Mouse (Mus musculus): ENCODE results near the gene Atp5c1. TPM values are rescaled to one million over a fixed set of nuclear protein-coding genes. Genes with fewer than 3 reads are reported as not detected.

Gene Atp5c1
- polyA plus RNA-seq, 1 experiment from 2014 or later: 577 TPM

DNA sequence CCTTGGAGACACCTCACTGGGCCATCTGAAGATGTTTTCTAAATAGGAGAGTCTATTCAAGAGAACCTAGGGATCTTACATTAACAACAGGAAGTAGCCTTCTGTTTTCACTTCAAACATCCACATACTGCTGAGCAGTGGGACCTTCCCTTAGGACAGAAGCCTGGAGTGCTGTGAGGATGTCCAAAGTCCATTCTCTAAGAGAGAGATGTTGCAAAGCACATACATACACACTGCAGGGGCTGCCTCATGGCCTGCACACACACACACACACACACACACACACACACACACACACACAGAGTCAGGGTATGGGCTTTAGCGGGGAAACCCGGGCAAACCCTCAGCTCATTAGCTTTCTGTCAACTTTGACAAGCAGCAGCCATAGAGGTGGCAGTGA, 20.2 kb upstream of the Atp5c1 start:
- Histone ChIP-seq H3K4me3 (replicated peaks; ENCODE audit: low read depth, low read length) (no peak overlapping the region), H3K9me3 (ENCODE audit: control insufficient read depth, low read length) (no peaks in the 10 kb centered on the region), H3K4me2 (ENCODE audit: low read length) (no peak overlapping the region), H3K27me3 (ENCODE audit: control insufficient read depth, insufficient read depth, low read length) (no peaks in the 10 kb centered on the region), H3K9ac (replicated peaks; ENCODE audit: low read length) (no peak overlapping the region), H3K36me3 (ENCODE audit: control insufficient read depth, insufficient read depth, low read length) (no peaks in the 10 kb centered on the region), H3K27ac (replicated peaks; ENCODE audit: low read depth, low read length) (no peak overlapping the region), H3K4me1 (ENCODE audit: control insufficient read depth, insufficient read depth, low read length) (no peaks in the 10 kb centered on the region)
- no peak for DNase-seq
- no peak for ATAC-seq (ENCODE audit: low FRiP score, low TSS enrichment)
- 71% methylated on average over 2 of the region's 2 CpGs for WGBS

DNA sequence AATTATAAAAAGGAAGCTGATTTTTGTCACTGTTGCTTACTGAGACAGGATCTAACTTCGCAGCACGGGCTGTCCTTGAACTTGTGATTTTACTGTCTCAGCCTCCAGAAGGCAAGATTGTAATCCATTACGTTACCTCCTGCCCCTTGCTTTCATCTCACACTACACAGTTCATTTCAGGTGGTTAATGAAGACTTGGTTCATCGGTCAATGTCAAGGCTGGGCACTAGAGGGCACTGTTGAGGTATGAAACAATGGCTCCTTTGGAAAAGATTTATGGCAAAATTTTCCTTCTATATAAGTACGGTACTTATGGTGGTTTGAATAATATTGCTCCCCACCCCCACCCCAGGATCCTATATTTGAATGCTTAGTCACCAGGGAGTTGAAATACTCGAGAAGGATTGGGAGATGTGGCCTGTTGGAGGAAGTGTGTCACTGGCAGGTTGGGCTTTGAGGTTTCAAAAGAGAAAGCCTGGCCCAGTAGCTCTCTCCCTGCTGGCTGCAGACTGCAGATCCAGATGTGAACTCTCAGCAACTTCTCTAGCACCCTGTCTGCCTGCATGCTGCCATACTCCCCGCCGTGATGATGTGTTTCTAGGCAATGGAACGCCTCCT, 18.4 kb upstream of the Atp5c1 start:
- H3K36me3 ChIP-seq (ENCODE audit: control insufficient read depth, insufficient read depth, low read length): 0 out of 2 replicates have a peak, but pooled peaks cover 2% of the 10 kb centered on the region
- no peaks in the 10 kb centered on the region for H3K4me1 ChIP-seq (ENCODE audit: control insufficient read depth, insufficient read depth, low read length)
- H3K27ac ChIP-seq (replicated peaks; ENCODE audit: low read depth, low read length): no peak overlapping the region
- no peaks in the 10 kb centered on the region for H3K9me3 ChIP-seq (ENCODE audit: control insufficient read depth, low read length)
- peak; percentile 85 for DNase-seq
- H3K4me3 ChIP-seq (replicated peaks; ENCODE audit: low read depth, low read length): no peak overlapping the region
- no peaks in the 10 kb centered on the region for H3K27me3 ChIP-seq (ENCODE audit: control insufficient read depth, insufficient read depth, low read length)
- H3K9ac ChIP-seq (replicated peaks; ENCODE audit: low read length): no peak overlapping the region
- ATAC-seq (ENCODE audit: low FRiP score, low TSS enrichment): no peak
- 36% methylated on average over 9 of the region's 9 CpGs for WGBS
- no peak overlapping the region for H3K4me2 ChIP-seq (ENCODE audit: low read length)

- no peak overlapping the region for H3K4me2 ChIP-seq (ENCODE audit: low read length)
- H3K27ac ChIP-seq (replicated peaks; ENCODE audit: low read depth, low read length): no peak overlapping the region
- peaks cover 39% of the 10 kb centered on the region for H3K36me3 ChIP-seq (ENCODE audit: control insufficient read depth, insufficient read depth, low read length)
- ATAC-seq (ENCODE audit: low FRiP score, low TSS enrichment) (no peak), DNase-seq (no peak)
- no peaks in the 10 kb centered on the region for H3K4me1 ChIP-seq (ENCODE audit: control insufficient read depth, insufficient read depth, low read length)
- no peak overlapping the region for H3K4me3 ChIP-seq (replicated peaks; ENCODE audit: low read depth, low read length)
- 90% methylated on average over 14 of the region's 14 CpGs for WGBS
- no peaks in the 10 kb centered on the region for H3K27me3 ChIP-seq (ENCODE audit: control insufficient read depth, insufficient read depth, low read length)
- no peak overlapping the region for H3K9ac ChIP-seq (replicated peaks; ENCODE audit: low read length)
- H3K9me3 ChIP-seq (ENCODE audit: control insufficient read depth, low read length): no peaks in the 10 kb centered on the region
Observed at GRCm38 (mm10) chr2:10094327-10095100, 14.2 kb upstream of the Atp5c1 start.

DNA sequence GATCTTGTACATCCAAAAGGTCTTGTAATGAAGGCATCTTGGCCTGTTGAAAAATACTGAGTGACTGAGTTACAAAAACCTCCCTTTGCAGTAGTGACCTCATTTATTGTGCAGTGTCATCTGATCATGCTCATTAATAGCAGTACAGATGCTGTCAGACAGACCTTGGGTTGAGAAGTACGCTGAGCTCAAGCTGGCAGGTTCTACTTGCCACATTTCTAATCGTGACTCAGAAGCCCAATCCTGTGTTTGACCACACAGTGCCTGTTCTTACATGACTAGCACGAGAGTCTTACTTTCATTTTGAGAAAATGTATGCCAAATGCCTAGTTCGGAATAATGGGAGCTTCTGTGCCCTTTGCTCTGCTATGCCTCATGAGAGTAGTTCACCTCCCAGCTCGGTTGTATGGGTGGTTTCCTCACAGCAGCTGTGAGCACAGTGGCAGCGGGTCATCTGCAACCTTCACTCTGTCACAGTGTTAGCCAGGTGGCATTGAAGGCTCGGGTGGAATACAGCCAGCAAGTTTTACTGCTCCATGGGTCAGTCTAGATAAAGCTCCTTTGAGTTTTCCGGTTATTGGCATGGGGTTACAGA, 7.0 kb upstream of the Atp5c1 start:
- Histone ChIP-seq H3K27ac (replicated peaks; ENCODE audit: low read depth, low read length) (no peak overlapping the region), H3K9ac (replicated peaks; ENCODE audit: low read length) (no peak overlapping the region), H3K4me3 (replicated peaks; ENCODE audit: low read depth, low read length) (no peak overlapping the region), H3K36me3 (ENCODE audit: control insufficient read depth, insufficient read depth, low read length) (peaks cover 54% of the 10 kb centered on the region), H3K9me3 (ENCODE audit: control insufficient read depth, low read length) (no peaks in the 10 kb centered on the region), H3K4me1 (ENCODE audit: control insufficient read depth, insufficient read depth, low read length) (no peaks in the 10 kb centered on the region), H3K4me2 (ENCODE audit: low read length) (no peak overlapping the region), H3K27me3 (ENCODE audit: control insufficient read depth, insufficient read depth, low read length) (no peaks in the 10 kb centered on the region)
- DNase-seq (no peak), ATAC-seq (ENCODE audit: low FRiP score, low TSS enrichment) (no peak)
- WGBS: 87% methylated on average over 8 of the region's 8 CpGs

DNA sequence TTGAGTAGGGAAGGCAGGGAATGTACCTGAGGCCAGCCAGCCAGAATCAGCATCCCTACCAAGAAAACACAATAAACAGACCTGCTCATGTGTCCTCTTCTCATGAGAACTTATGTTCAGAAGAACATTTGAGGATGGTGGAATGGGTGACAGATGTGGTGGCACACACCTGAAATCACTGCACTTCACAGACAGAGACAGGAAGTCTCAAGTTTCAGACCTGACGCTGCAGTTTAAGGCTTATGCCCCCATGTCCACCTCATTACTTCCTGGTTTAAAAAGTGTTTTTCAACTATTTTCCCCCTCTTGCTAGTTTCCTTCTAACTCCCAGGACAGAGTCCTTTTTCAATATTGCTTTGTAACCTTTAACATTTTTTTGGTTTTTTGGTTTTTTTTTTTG, 2.4 kb upstream of the Atp5c1 start:
- ATAC-seq (ENCODE audit: low FRiP score, low TSS enrichment): no peak
- Histone ChIP-seq H3K4me1 (ENCODE audit: control insufficient read depth, insufficient read depth, low read length) (peaks cover 24% of the 10 kb centered on the region), H3K4me2 (ENCODE audit: low read length) (no peak overlapping the region), H3K4me3 (replicated peaks; ENCODE audit: low read depth, low read length) (no peak overlapping the region), H3K36me3 (ENCODE audit: control insufficient read depth, insufficient read depth, low read length) (peaks cover 17% of the 10 kb centered on the region), H3K27me3 (ENCODE audit: control insufficient read depth, insufficient read depth, low read length) (no peaks in the 10 kb centered on the region), H3K9me3 (ENCODE audit: control insufficient read depth, low read length) (no peaks in the 10 kb centered on the region), H3K9ac (replicated peaks; ENCODE audit: low read length) (no peak overlapping the region), H3K27ac (replicated peaks; ENCODE audit: low read depth, low read length) (no peak overlapping the region)
- WGBS: 93% methylated on average over 1 of the region's 1 CpGs
- no peak for DNase-seq

DNA sequence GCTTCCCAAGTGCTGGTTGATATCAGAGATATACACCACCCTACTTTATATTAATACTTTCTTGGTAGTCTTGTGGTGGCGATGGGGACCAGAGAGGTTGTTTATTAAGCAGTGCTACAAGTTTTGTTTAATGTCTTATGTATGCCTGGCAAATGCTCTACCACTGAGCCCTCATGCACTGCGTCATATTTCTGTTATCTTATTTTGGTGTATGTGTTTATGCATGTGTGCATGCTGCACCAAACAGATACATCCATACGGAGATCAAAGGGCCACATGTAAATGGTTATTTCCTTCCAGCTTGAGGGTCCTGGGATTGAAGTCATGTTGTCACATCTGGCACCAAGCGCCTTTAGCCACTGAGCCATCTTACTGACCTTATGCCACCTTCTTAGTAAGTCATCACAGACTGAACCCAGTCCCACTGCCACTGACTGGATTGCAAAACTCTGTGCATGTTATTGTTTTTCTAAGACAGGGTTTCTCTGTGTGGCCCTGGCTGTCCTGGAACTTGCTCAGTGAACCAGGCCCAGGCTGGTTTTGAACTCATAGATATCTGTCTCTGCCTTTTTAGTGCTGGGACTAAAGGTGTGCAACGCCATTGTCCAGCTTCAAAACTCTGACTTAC, 1.3 kb upstream of the Atp5c1 start:
- no peak for DNase-seq
- Histone ChIP-seq H3K36me3 (ENCODE audit: control insufficient read depth, insufficient read depth, low read length) (peaks cover 7% of the 10 kb centered on the region; the same call in 1 of the 2 replicates), H3K27me3 (ENCODE audit: control insufficient read depth, insufficient read depth, low read length) (no peaks in the 10 kb centered on the region), H3K4me2 (ENCODE audit: low read length) (peak overlapping the region; percentile 81), H3K4me1 (ENCODE audit: control insufficient read depth, insufficient read depth, low read length) (peaks cover 29% of the 10 kb centered on the region), H3K9ac (replicated peaks; ENCODE audit: low read length) (peak overlapping the region; percentile 98; the same call in 1 of the 2 replicates), H3K4me3 (replicated peaks; ENCODE audit: low read depth, low read length) (peak overlapping the region; percentile 96), H3K9me3 (ENCODE audit: control insufficient read depth, low read length) (no peaks in the 10 kb centered on the region), H3K27ac (replicated peaks; ENCODE audit: low read depth, low read length) (no peak overlapping the region)
- no peak for ATAC-seq (ENCODE audit: low FRiP score, low TSS enrichment)
- WGBS: 91% methylated on average over 5 of the region's 5 CpGs

- Histone ChIP-seq H3K36me3 (ENCODE audit: control insufficient read depth, insufficient read depth, low read length) (no peaks in the 10 kb centered on the region; the same call in 1 of the 2 replicates), H3K4me1 (ENCODE audit: control insufficient read depth, insufficient read depth, low read length) (peaks cover 29% of the 10 kb centered on the region), H3K27me3 (ENCODE audit: control insufficient read depth, insufficient read depth, low read length) (no peaks in the 10 kb centered on the region), H3K4me3 (replicated peaks; ENCODE audit: low read depth, low read length) (peak overlapping the region; percentile 96), H3K9me3 (ENCODE audit: control insufficient read depth, low read length) (no peaks in the 10 kb centered on the region), H3K4me2 (ENCODE audit: low read length) (peak overlapping the region; percentile 85), H3K9ac (replicated peaks; ENCODE audit: low read length) (peak overlapping the region; percentile 98), H3K27ac (replicated peaks; ENCODE audit: low read depth, low read length) (peak overlapping the region; percentile 94)
- WGBS: 0% methylated on average over 28 of the region's 28 CpGs
- no peak for DNase-seq
- ATAC-seq (ENCODE audit: low FRiP score, low TSS enrichment): no peak
Observed at GRCm38 (mm10) chr2:10079745-10080309, 483 bp downstream of the Atp5c1 start.

DNA sequence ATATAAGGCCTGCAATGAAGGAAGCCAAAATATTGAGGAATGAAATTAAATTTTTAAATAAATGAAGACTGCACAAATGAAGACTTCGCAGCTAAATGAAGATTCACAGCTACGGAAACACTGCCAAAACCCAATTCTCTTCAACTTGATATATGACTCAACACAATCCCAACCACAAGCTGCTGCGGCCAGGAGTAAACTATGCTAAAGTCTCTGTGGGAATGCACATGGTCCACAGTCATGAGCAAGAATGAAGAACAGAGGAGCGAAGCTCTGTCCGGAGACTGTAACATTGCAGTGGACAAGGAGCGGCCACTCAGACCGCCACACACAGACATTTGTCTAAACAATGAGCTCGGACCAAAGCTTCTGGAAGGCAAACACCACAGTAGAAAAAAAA, 3.6 kb downstream of the Atp5c1 start:
- Histone ChIP-seq H3K27me3 (ENCODE audit: control insufficient read depth, insufficient read depth, low read length) (no peaks in the 10 kb centered on the region), H3K9ac (replicated peaks; ENCODE audit: low read length) (no peak overlapping the region), H3K9me3 (ENCODE audit: control insufficient read depth, low read length) (no peaks in the 10 kb centered on the region), H3K36me3 (ENCODE audit: control insufficient read depth, insufficient read depth, low read length) (0 out of 2 replicates have a peak, but pooled peaks cover 5% of the 10 kb centered on the region), H3K4me1 (ENCODE audit: control insufficient read depth, insufficient read depth, low read length) (peaks cover 26% of the 10 kb centered on the region), H3K27ac (replicated peaks; ENCODE audit: low read depth, low read length) (no peak overlapping the region), H3K4me2 (ENCODE audit: low read length) (no peak overlapping the region), H3K4me3 (replicated peaks; ENCODE audit: low read depth, low read length) (no peak overlapping the region)
- WGBS: 94% methylated on average over 8 of the region's 8 CpGs
- no peak for DNase-seq
- ATAC-seq (ENCODE audit: low FRiP score, low TSS enrichment): no peak
